Mouse (Mus musculus) kidney, embryonic 14.5 days (tissue): ENCODE data around the gene Hadh. TPM values are rescaled to one million over a fixed set of nuclear protein-coding genes. Genes with fewer than 3 reads are reported as not detected.
A peak's percentile ranks its signal among the peaks of the same experiment; 100 is the strongest.

Experiments
- ATAC-seq: fragments of 200-750 bp; cut with Nextera tagmentation; 2 replicates; pipeline ENCODE4 v1.8.0; 2017; ENCODE audit warnings: moderate number of reproducible peaks, mild to moderate bottlenecking, moderate TSS enrichment, moderate library complexity; ENCODE audit not compliant: low FRiP score, low TSS enrichment
- H3K27ac ChIP-seq: fragments of 300-500 bp; sonication (generic); 2 replicates; pipeline ENCODE4 v1.5.1; 2014; ENCODE audit warnings: low read depth, mild to moderate bottlenecking, low read length, moderate library complexity, mixed read lengths
- H3K27me3 ChIP-seq: fragments of 300-500 bp; sonication (generic); 2 replicates; pipeline ENCODE4 v1.6.1; 2014; ENCODE audit warnings: mild to moderate bottlenecking, low read length; ENCODE audit not compliant: control insufficient read depth, insufficient read depth
- H3K36me3 ChIP-seq: fragments of 300-500 bp; sonication (generic); 2 replicates; pipeline ENCODE4 v1.6.1; 2014; ENCODE audit warnings: low read length, mixed read lengths; ENCODE audit not compliant: control insufficient read depth, insufficient read depth
- H3K4me1 ChIP-seq: fragments of 300-500 bp; sonication (generic); 2 replicates; pipeline ENCODE4 v1.6.1; 2014; ENCODE audit warnings: low read length, mixed read lengths; ENCODE audit not compliant: control insufficient read depth, insufficient read depth
- H3K4me2 ChIP-seq: fragments of 300-500 bp; sonication (generic); replicated peaks from 2 replicates; pipeline ENCODE4 v1.6.1; 2014; ENCODE audit warnings: low read depth, mild to moderate bottlenecking, low read length
- H3K4me3 ChIP-seq: fragments of 300-500 bp; sonication (generic); 2 replicates; pipeline ENCODE4 v1.5.1; 2014; ENCODE audit warnings: mild to moderate bottlenecking, low read length
- H3K9ac ChIP-seq: fragments of 300-500 bp; sonication (generic); 2 replicates; pipeline ENCODE4 v1.6.1; 2014; ENCODE audit warnings: low read depth, mild to moderate bottlenecking, low read length, moderate library complexity
- H3K9me3 ChIP-seq: fragments of 300-500 bp; sonication (generic); 2 replicates; pipeline ENCODE4 v1.6.1; 2016; ENCODE audit warnings: low read length; ENCODE audit not compliant: control insufficient read depth
- WGBS: fragments of 180-500 bp; shearing (Covaris S2); extraction: QIAGEN DNeasy Blood & Tissue Kit; methylation state at CpG from one replicate; pipeline ENCODE4 v1.1.7; 2014; 5-methylcytosine and 5-hydroxymethylcytosine counted together
- polyA plus RNA-seq: library from polyadenylated mRNA; unstranded; fragments of >200 nt; fragmentation: Nextera tagmentation; extraction: Ambion mirVana; gene quantifications from 2 replicates; pipeline ENCODE4 v1.2.1, GENCODE M21; 2014

The Hadh gene
- polyA plus RNA-seq, 1 experiment from 2014 or later: 130 TPM

- Histone ChIP-seq H3K27ac (no peak overlapping the region), H3K27me3 (no peaks in the 10 kb centered on the region), H3K9me3 (no peaks in the 10 kb centered on the region), H3K4me3 (no peak overlapping the region), H3K4me1 (no peaks in the 10 kb centered on the region), H3K9ac (no peak overlapping the region), H3K4me2 (no peak overlapping the region), H3K36me3 (peaks cover 37% of the 10 kb centered on the region)
- 82% methylated on average over 5 of the region's 5 CpGs for WGBS
- no peak for ATAC-seq
Observed at GRCm38 (mm10) chr3:131247851-131248250, 24.1 kb downstream of the Hadh start.

GRCm38 (mm10) chr3:131247447-131247846 lies 24.5 kb downstream of the Hadh start:
- 81% methylated on average over 6 of the region's 6 CpGs for WGBS
- Histone ChIP-seq H3K9me3 (no peaks in the 10 kb centered on the region), H3K9ac (no peak overlapping the region), H3K4me2 (no peak overlapping the region), H3K27me3 (no peaks in the 10 kb centered on the region), H3K27ac (no peak overlapping the region), H3K36me3 (peaks cover 37% of the 10 kb centered on the region), H3K4me1 (no peaks in the 10 kb centered on the region), H3K4me3 (no peak overlapping the region)
- ATAC-seq: no peak

GRCm38 (mm10) chr3:131246579-131247046 lies 25.3 kb downstream of the Hadh start:
- H3K27me3 ChIP-seq: no peaks in the 10 kb centered on the region
- ATAC-seq: no peak
- 87% methylated on average over 8 of the region's 8 CpGs for WGBS
- peaks cover 39% of the 10 kb centered on the region for H3K36me3 ChIP-seq
- no peak overlapping the region for H3K27ac ChIP-seq
- H3K4me2 ChIP-seq: no peak overlapping the region
- H3K9me3 ChIP-seq: no peaks in the 10 kb centered on the region
- no peaks in the 10 kb centered on the region for H3K4me1 ChIP-seq
- H3K9ac ChIP-seq: no peak overlapping the region
- no peak overlapping the region for H3K4me3 ChIP-seq

GRCm38 (mm10) chr3:131245766-131246578 lies 25.9 kb downstream of the Hadh start:
- Histone ChIP-seq H3K4me3 (no peak overlapping the region), H3K27ac (no peak overlapping the region), H3K4me2 (no peak overlapping the region), H3K9ac (no peak overlapping the region), H3K36me3 (peaks cover 44% of the 10 kb centered on the region), H3K4me1 (no peaks in the 10 kb centered on the region), H3K9me3 (no peaks in the 10 kb centered on the region), H3K27me3 (no peaks in the 10 kb centered on the region)
- WGBS: 56% methylated on average over 11 of the region's 11 CpGs
- ATAC-seq: peak; percentile 55; the same call in 1 of the 2 replicates

- H3K4me2 ChIP-seq: no peak overlapping the region
- no peak overlapping the region for H3K4me3 ChIP-seq
- H3K4me1 ChIP-seq: no peaks in the 10 kb centered on the region
- no peaks in the 10 kb centered on the region for H3K9me3 ChIP-seq
- peak; percentile 81 for ATAC-seq
- H3K27ac ChIP-seq: no peak overlapping the region
- H3K36me3 ChIP-seq: peaks cover 23% of the 10 kb centered on the region; the same call in 1 of the 2 replicates
- 62% methylated on average over 19 of the region's 19 CpGs for WGBS
- no peaks in the 10 kb centered on the region for H3K27me3 ChIP-seq
- no peak overlapping the region for H3K9ac ChIP-seq
Observed at GRCm38 (mm10) chr3:131237785-131238633, 33.9 kb downstream of the Hadh start.

DNA sequence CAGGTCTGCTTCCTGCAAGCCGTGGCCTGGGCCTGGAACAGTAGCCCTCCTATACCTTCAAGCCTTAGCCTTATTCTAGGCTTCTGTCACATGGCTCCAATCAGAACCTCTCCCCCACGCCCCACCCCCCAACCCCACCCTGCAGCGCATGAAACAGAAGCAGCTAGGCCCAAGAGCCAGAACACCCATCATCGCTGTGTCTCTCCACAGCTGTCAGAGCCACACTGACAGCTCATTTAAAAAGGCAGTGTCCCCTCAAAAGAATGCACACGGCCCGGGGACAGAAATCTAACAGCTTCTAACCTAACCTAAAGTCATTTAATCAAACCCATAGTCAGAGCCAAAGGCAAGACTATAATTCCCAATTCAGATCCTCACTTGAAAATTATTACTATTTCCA lies 34.8 kb downstream of the Hadh start:
- peaks cover 24% of the 10 kb centered on the region; the same call in 1 of the 2 replicates for H3K36me3 ChIP-seq
- 83% methylated on average over 6 of the region's 6 CpGs for WGBS

GRCm38 (mm10) chr3:131228083-131228482 lies 43.8 kb downstream of the Hadh start:
- Histone ChIP-seq H3K9ac (no peak overlapping the region), H3K4me3 (no peak overlapping the region), H3K36me3 (peaks cover 6% of the 10 kb centered on the region; the same call in 1 of the 2 replicates), H3K4me2 (no peak overlapping the region), H3K27ac (no peak overlapping the region), H3K4me1 (no peaks in the 10 kb centered on the region), H3K9me3 (no peaks in the 10 kb centered on the region), H3K27me3 (no peaks in the 10 kb centered on the region)
- ATAC-seq: no peak
- 74% methylated on average over 6 of the region's 6 CpGs for WGBS

More for the DNA sequence above, 34.8 kb downstream of the Hadh start:
- H3K27me3 ChIP-seq: no peaks in the 10 kb centered on the region
- H3K9me3 ChIP-seq: no peaks in the 10 kb centered on the region
- no peak for ATAC-seq
- no peak overlapping the region for H3K4me2 ChIP-seq
- H3K4me1 ChIP-seq: no peaks in the 10 kb centered on the region
- H3K9ac ChIP-seq: no peak overlapping the region
- no peak overlapping the region for H3K4me3 ChIP-seq
- no peak overlapping the region for H3K27ac ChIP-seq

DNA sequence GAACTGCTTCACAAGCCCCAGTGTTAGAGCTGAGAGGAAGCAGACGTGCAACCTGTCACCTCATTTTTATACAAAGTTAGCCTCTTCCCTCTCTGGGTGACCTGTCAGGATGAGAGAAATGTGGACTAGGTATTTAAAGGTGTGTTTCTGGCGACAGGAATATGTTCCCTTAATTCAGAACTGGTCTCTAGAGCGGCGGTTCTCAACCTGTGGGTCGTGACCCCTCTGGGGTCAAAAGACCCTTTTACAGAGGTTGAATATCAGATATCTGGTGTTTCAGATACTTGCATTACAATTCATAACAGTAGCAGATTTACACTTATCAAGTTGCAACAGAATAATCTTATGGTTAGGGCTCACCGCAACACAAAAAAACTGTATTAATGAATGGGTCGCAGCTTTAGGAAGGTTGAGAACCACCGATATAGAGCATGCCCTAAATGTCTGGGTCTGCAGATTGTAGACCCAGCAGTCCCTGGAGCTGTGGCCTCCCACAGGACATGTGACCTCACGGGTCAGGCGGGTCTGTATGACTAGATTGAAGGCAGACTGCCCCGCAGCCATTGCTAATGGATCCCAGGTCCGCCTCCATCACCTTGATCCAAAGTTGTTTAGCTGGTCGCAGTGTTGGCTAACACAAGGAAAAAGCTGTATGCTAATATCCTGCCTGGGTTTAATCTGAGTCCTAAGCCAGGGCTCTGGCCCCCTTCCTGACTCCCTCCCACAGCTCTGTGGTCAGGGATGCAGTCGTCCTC lies 53.1 kb downstream of the Hadh start:
- Histone ChIP-seq H3K4me3 (no peak overlapping the region), H3K4me1 (peaks cover 7% of the 10 kb centered on the region), H3K27ac (no peak overlapping the region), H3K36me3 (no peaks in the 10 kb centered on the region; the same call in 1 of the 2 replicates), H3K9me3 (no peaks in the 10 kb centered on the region), H3K4me2 (no peak overlapping the region), H3K9ac (no peak overlapping the region), H3K27me3 (no peaks in the 10 kb centered on the region)
- 81% methylated on average over 14 of the region's 14 CpGs for WGBS
- ATAC-seq: no peak
